Mouse (Mus musculus) stomach, embryonic 16.5 days (tissue): ENCODE data around the gene 9430015G10Rik. TPM values are rescaled to one million over a fixed set of nuclear protein-coding genes. Genes with fewer than 3 reads are reported as not detected.

ENCODE experiments used
- ATAC-seq: fragments of 200-750 bp; cut with Nextera tagmentation; 2 replicates; pipeline ENCODE4 v1.8.0; 2017; ENCODE audit warnings: moderate number of reproducible peaks, moderate TSS enrichment; ENCODE audit not compliant: insufficient read depth, low FRiP score
- H3K27ac ChIP-seq: fragments of 300-500 bp; sonication (generic); 2 replicates; pipeline ENCODE4 v1.5.1; 2014; ENCODE audit warnings: low read length
- H3K27me3 ChIP-seq: fragments of 300-500 bp; sonication (generic); 2 replicates; pipeline ENCODE4 v1.6.1; 2014; ENCODE audit warnings: low read length, control low read depth, mixed read lengths; ENCODE audit not compliant: control insufficient read depth, insufficient read depth
- H3K36me3 ChIP-seq: fragments of 300-500 bp; sonication (generic); 2 replicates; pipeline ENCODE4 v1.6.1; 2014; ENCODE audit warnings: low read length; ENCODE audit not compliant: control insufficient read depth, insufficient read depth
- H3K4me1 ChIP-seq: fragments of 300-500 bp; sonication (generic); 2 replicates; pipeline ENCODE4 v1.6.1; 2014; ENCODE audit warnings: low read length, control low read depth, mixed read lengths; ENCODE audit not compliant: control insufficient read depth, insufficient read depth
- H3K4me2 ChIP-seq: fragments of 300-500 bp; sonication (generic); 2 replicates; pipeline ENCODE4 v1.6.1; 2014; ENCODE audit warnings: low read depth, low read length, mixed read lengths
- H3K4me3 ChIP-seq: fragments of 300-500 bp; sonication (generic); replicated peaks from 2 replicates; pipeline ENCODE4 v1.5.1; 2014; ENCODE audit warnings: mild to moderate bottlenecking, low read length
- H3K9ac ChIP-seq: fragments of 300-500 bp; sonication (generic); 2 replicates; pipeline ENCODE4 v1.6.1; 2014; ENCODE audit warnings: low read length
- H3K9me3 ChIP-seq: fragments of 300-500 bp; sonication (generic); replicated peaks from 2 replicates; pipeline ENCODE4 v1.6.1; 2016; ENCODE audit warnings: low read length, control low read depth; ENCODE audit not compliant: control insufficient read depth
- WGBS: fragments of 180-500 bp; shearing (Covaris S2); extraction: QIAGEN DNeasy Blood & Tissue Kit; methylation state at CpG from one replicate; pipeline ENCODE4 v1.1.7; 2014; 5-methylcytosine and 5-hydroxymethylcytosine counted together
- polyA plus RNA-seq: library from polyadenylated mRNA; unstranded; fragments of >200 nt; fragmentation: Nextera tagmentation; extraction: Ambion mirVana; gene quantifications from 2 replicates; pipeline ENCODE4 v1.2.1, GENCODE M21; 2015

The 9430015G10Rik gene
- polyA plus RNA-seq, 1 experiment from 2014 or later, result 26.8 TPM

DNA sequence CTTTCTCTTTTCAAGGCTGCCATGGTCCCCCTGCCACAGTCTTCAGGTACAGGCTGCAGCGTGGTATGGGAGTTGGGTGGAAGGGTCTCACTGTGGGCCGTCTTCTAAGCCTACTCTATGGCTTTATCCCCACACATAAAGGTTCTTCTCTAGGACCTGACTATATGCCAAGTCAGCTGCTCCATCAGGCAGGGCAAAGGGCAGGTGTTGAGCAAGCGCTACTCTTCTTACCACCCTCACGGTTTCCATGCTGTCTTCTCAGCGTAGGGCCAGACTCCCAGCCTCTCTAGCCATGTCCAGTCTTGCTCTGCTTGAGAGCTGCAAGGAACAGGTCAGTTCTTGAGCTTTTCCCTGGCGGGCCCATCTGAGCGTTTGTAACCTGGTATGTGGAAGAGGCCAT, 14.3 kb downstream of the 9430015G10Rik start:
- H3K36me3 ChIP-seq, result 0 out of 2 replicates have a peak, but pooled peaks cover 7% of the 10 kb centered on the region
- 92% methylated on average over 7 of the region's 7 CpGs for WGBS
- no peaks in the 10 kb centered on the region for H3K4me1 ChIP-seq
- no peaks in the 10 kb centered on the region for H3K9me3 ChIP-seq
- H3K27ac ChIP-seq, result no peak overlapping the region
- no peak overlapping the region for H3K4me3 ChIP-seq
- H3K4me2 ChIP-seq, result no peak overlapping the region
- ATAC-seq, result no peak
- no peak overlapping the region for H3K9ac ChIP-seq
- no peaks in the 10 kb centered on the region for H3K27me3 ChIP-seq

GRCm38 (mm10) chr4:156125393-156125792, 15.6 kb downstream of the 9430015G10Rik start:
- H3K27me3 ChIP-seq, result no peaks in the 10 kb centered on the region
- H3K9me3 ChIP-seq, result no peaks in the 10 kb centered on the region
- no peak overlapping the region for H3K9ac ChIP-seq
- H3K4me1 ChIP-seq, result no peaks in the 10 kb centered on the region
- no peak overlapping the region for H3K27ac ChIP-seq
- no peak for ATAC-seq
- H3K4me3 ChIP-seq, result no peak overlapping the region
- no peak overlapping the region for H3K4me2 ChIP-seq
- 0 out of 2 replicates have a peak, but pooled peaks cover 4% of the 10 kb centered on the region for H3K36me3 ChIP-seq
- 94% methylated on average over 6 of the region's 6 CpGs for WGBS

- Histone ChIP-seq H3K9ac (no peak overlapping the region), H3K9me3 (no peaks in the 10 kb centered on the region), H3K27ac (no peak overlapping the region), H3K36me3 (no peaks in the 10 kb centered on the region), H3K27me3 (no peaks in the 10 kb centered on the region), H3K4me2 (no peak overlapping the region), H3K4me1 (no peaks in the 10 kb centered on the region), H3K4me3 (no peak overlapping the region)
- no peak for ATAC-seq
- 84% methylated on average over 7 of the region's 7 CpGs for WGBS
These were observed 17.1 kb downstream of the 9430015G10Rik start for GRCm38 (mm10) chr4:156126841-156127240.

- 81% methylated on average over 5 of the region's 5 CpGs for WGBS
- no peaks in the 10 kb centered on the region for H3K9me3 ChIP-seq
- H3K36me3 ChIP-seq, result no peaks in the 10 kb centered on the region
- H3K27ac ChIP-seq, result no peak overlapping the region
- H3K27me3 ChIP-seq, result no peaks in the 10 kb centered on the region
- H3K9ac ChIP-seq, result no peak overlapping the region
- H3K4me1 ChIP-seq, result no peaks in the 10 kb centered on the region
- no peak overlapping the region for H3K4me3 ChIP-seq
- H3K4me2 ChIP-seq, result no peak overlapping the region
- ATAC-seq, result no peak
These were observed 19.0 kb downstream of the 9430015G10Rik start for GRCm38 (mm10) chr4:156128746-156129145.

GRCm38 (mm10) chr4:156130436-156130835, 20.7 kb downstream of the 9430015G10Rik start, which contains the start of gene Rnf223:
Rnf223 (plus strand) TSS chr4:156130513.
- Histone ChIP-seq H3K36me3 (no peaks in the 10 kb centered on the region), H3K4me1 (no peaks in the 10 kb centered on the region), H3K4me2 (no peak within 1 kb of the TSS), H3K27ac (peak within 1 kb of the TSS; percentile 38; the same call in 1 of the 2 replicates), H3K9ac (no peak within 1 kb of the TSS), H3K27me3 (no peaks in the 10 kb centered on the region), H3K4me3 (no peak within 1 kb of the TSS), H3K9me3 (no peaks in the 10 kb centered on the region)
- WGBS, result 63% methylated on average over 15 of the region's 15 CpGs
- ATAC-seq, result peak; percentile 46; the same call in 1 of the 2 replicates

DNA sequence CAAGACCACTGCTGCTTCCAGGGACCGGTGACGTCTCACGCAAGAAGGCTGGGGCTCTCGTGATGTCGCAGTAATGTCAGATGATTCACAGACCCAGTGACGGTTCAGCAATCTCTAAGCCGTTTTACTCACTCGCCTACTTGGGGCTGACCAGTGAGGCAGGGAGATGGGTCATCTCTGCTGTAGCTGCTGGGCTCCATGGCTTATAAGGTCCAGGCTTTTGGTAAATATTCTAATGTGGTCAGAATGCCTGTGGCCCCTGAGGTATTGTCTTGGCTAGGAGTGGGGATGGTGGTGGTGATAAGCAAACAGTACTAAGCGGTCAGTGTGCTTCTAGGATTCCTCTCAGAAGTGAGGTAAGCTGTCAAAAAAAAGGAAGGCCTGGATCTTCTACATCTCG, 21.2 kb downstream of the 9430015G10Rik start:
- H3K9me3 ChIP-seq, result no peaks in the 10 kb centered on the region
- H3K27me3 ChIP-seq, result no peaks in the 10 kb centered on the region
- ATAC-seq, result no peak
- H3K36me3 ChIP-seq, result no peaks in the 10 kb centered on the region
- H3K9ac ChIP-seq, result no peak overlapping the region
- peak overlapping the region; percentile 38; the same call in 1 of the 2 replicates for H3K27ac ChIP-seq
- H3K4me2 ChIP-seq, result no peak overlapping the region
- 78% methylated on average over 10 of the region's 10 CpGs for WGBS
- no peaks in the 10 kb centered on the region for H3K4me1 ChIP-seq
- no peak overlapping the region for H3K4me3 ChIP-seq

GRCm38 (mm10) chr4:156133334-156133733, 23.6 kb downstream of the 9430015G10Rik start:
- H3K27ac ChIP-seq, result no peak overlapping the region
- H3K36me3 ChIP-seq, result no peaks in the 10 kb centered on the region
- no peak overlapping the region for H3K9ac ChIP-seq
- H3K4me1 ChIP-seq, result no peaks in the 10 kb centered on the region
- no peaks in the 10 kb centered on the region for H3K27me3 ChIP-seq
- 63% methylated on average over 5 of the region's 5 CpGs for WGBS
- H3K4me2 ChIP-seq, result no peak overlapping the region
- no peak for ATAC-seq
- no peak overlapping the region for H3K4me3 ChIP-seq
- no peaks in the 10 kb centered on the region for H3K9me3 ChIP-seq

- Histone ChIP-seq H3K36me3 (no peaks in the 10 kb centered on the region), H3K4me1 (no peaks in the 10 kb centered on the region), H3K9me3 (no peaks in the 10 kb centered on the region), H3K4me3 (no peak overlapping the region), H3K9ac (no peak overlapping the region), H3K27me3 (no peaks in the 10 kb centered on the region), H3K4me2 (no peak overlapping the region), H3K27ac (no peak overlapping the region)
- no peak for ATAC-seq
- whole genome bisulfite sequencing, result 71% methylated on average over 12 of the region's 12 CpGs
These were observed 24.3 kb downstream of the 9430015G10Rik start for GRCm38 (mm10) chr4:156133943-156134605.

DNA sequence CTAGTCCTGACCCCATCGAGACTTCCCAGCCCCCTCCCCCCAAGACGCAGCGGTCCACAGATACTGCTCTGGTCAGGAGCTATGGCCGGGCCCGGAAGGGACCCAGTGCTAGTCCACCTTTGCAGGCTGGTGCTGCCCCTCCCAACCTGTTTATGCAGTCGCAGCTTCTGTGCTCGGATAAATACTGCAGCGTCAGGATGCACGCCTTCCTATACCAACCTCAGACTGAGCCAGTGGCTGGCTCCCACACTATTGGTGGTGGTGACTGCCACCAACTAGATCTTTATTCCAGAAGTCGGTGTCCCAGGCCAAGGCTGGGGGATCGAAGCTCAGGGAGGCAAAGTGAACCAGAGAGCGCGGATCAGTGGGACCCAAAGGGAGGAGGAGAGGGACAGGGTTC, 25.3 kb downstream of the 9430015G10Rik start:
- H3K4me1 ChIP-seq, result no peaks in the 10 kb centered on the region
- whole genome bisulfite sequencing, result 93% methylated on average over 13 of the region's 13 CpGs
- no peak overlapping the region for H3K9ac ChIP-seq
- H3K4me2 ChIP-seq, result no peak overlapping the region
- no peak overlapping the region for H3K27ac ChIP-seq
- no peak for ATAC-seq
- no peaks in the 10 kb centered on the region for H3K27me3 ChIP-seq
- no peaks in the 10 kb centered on the region for H3K36me3 ChIP-seq
- H3K9me3 ChIP-seq, result no peaks in the 10 kb centered on the region
- no peak overlapping the region for H3K4me3 ChIP-seq
